Mouse (Mus musculus) neural tube, embryonic 12.5 days (tissue): Measurements from ENCODE around the gene Akr1c18. TPM values are rescaled to one million over a fixed set of nuclear protein-coding genes. Genes with fewer than 3 reads are reported as not detected.
"Not testable (repeated sequence)": the region's sequence is repeated elsewhere in the genome, so short reads cannot be mapped to it uniquely, and the experiment has no call there.

Experiments used
- ATAC-seq: fragments of 200-750 bp; cut with Nextera tagmentation; 2 replicates; pipeline ENCODE4 v1.8.0; 2017; ENCODE audit warnings: low read depth, mild to moderate bottlenecking, moderate TSS enrichment, moderate library complexity; ENCODE audit not compliant: low FRiP score
- H3K27ac ChIP-seq: fragments of 300-500 bp; sonication (generic); 2 replicates; pipeline ENCODE4 v1.5.1; 2016
- H3K27me3 ChIP-seq: fragments of 300-500 bp; sonication (generic); replicated peaks from 2 replicates; pipeline ENCODE4 v1.6.1; 2016; ENCODE audit warnings: mild to moderate bottlenecking
- H3K36me3 ChIP-seq: fragments of 300-500 bp; sonication (generic); 2 replicates; pipeline ENCODE4 v1.6.1; 2016; ENCODE audit warnings: mild to moderate bottlenecking
- H3K4me1 ChIP-seq: fragments of 300-500 bp; sonication (generic); 2 replicates; pipeline ENCODE4 v1.6.1; 2016
- H3K4me2 ChIP-seq: fragments of 300-500 bp; sonication (generic); replicated peaks from 2 replicates; pipeline ENCODE4 v1.6.1; 2016; ENCODE audit warnings: mild to moderate bottlenecking
- H3K4me3 ChIP-seq: fragments of 300-500 bp; sonication (generic); 2 replicates; pipeline ENCODE4 v1.5.1; 2016
- H3K9ac ChIP-seq: fragments of 300-500 bp; sonication (generic); 2 replicates; pipeline ENCODE4 v1.6.1; 2016; ENCODE audit warnings: mild to moderate bottlenecking
- H3K9me3 ChIP-seq: fragments of 300-500 bp; sonication (generic); 2 replicates; pipeline ENCODE4 v1.6.1; 2016; ENCODE audit warnings: mild to moderate bottlenecking
- WGBS: fragments of 180-500 bp; shearing (Covaris S2); methylation state at CpG from one replicate; pipeline ENCODE4 v1.1.7; 2016; 5-methylcytosine and 5-hydroxymethylcytosine counted together
- polyA plus RNA-seq: library from polyadenylated mRNA; unstranded; fragments of >200 nt; fragmentation: Nextera tagmentation; extraction: Ambion mirVana; gene quantifications from 2 replicates; pipeline ENCODE4 v1.2.1, GENCODE M21; 2016

Akr1c18 gene
- not detected in 2 replicates for polyA plus RNA-seq

DNA sequence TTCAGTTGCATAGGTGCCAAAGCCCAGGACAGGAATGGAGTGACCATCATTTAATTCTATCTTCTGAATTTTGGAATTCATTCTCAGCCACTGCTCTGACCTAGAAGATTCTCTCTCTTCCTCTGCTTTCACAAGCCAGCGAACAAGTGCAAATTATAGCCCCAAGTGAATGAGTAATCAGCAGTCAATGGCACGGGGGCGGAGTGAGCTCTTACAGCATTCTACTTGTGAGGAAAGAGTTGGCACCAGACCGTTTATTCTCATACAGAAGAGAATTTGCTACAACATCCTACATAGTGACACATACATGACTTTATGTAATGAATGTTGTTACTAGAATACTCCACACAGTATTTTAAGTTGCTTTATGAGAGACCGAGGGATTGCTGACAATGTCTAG is at the start of gene Akr1c18:
Gene Akr1c18, minus strand, starts transcription at position 137 of the 400 bp plus-strand sequence.
- Histone ChIP-seq H3K4me3 (no peak within 1 kb of the TSS), H3K36me3 (no peaks in the 10 kb centered on the region), H3K9ac (no peak within 1 kb of the TSS), H3K27ac (no peak within 1 kb of the TSS), H3K9me3 (no peaks in the 10 kb centered on the region), H3K4me1 (no peaks in the 10 kb centered on the region), H3K27me3 (no peaks in the 10 kb centered on the region), H3K4me2 (no peak within 1 kb of the TSS)
- ATAC-seq = no peak
- WGBS = 56% methylated on average over 5 of the region's 5 CpGs

DNA sequence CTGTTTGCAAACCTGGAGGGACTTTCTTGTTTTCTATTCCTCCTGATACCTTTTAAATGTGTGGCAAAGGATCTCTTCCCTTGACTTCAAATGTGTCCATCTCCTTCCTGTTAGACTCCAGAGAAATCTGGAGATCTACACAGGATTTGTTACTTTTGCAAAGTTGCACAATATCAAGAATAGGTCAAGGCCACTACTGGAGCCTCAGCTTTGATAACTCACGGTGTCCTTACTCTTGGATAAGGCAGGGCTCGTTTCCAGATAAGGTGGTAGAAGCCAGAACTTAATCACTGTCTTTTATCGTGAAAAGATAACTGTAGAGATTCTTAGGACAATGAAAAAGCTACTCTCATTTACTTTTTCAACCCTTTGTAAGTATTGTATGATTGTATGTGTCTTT is 42.1 kb upstream of the Akr1c18 start:
- Histone ChIP-seq H3K9ac (no peak overlapping the region), H3K4me2 (no peak overlapping the region), H3K27me3 (no peaks in the 10 kb centered on the region), H3K27ac (no peak overlapping the region), H3K4me1 (no peaks in the 10 kb centered on the region), H3K4me3 (no peak overlapping the region), H3K9me3 (no peaks in the 10 kb centered on the region), H3K36me3 (no peaks in the 10 kb centered on the region)
- 87% methylated on average over 3 of the region's 3 CpGs for WGBS
- no peak for ATAC-seq

DNA sequence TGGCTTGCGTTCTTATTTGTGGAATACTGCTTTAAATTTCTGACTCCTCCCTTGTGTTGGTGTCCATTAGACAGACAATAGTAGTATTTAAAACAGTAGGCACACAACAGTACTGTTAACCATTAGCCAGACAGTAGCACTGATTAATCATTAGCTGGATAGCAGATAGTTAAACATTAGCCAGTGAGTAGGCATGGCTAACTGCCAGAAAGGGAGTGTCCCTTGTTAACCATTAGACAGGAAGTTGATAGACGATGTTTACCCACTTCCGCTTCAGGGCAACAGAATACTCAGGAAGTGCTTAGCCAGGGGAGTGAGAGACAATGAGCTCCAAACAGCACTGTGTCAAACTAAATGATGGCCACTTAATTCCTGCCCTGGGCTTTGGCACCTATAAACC is 40.5 kb upstream of the Akr1c18 start, which contains the start of gene Akr1c13:
Gene Akr1c13, plus strand, starts transcription at position 247 of the 400 bp plus-strand sequence.
- WGBS = 61% methylated on average over 3 of the region's 3 CpGs

GRCm38 (mm10) chr13:4188174-4188573 is 37.7 kb upstream of the Akr1c18 start:
- WGBS = 84% methylated on average over 2 of the region's 2 CpGs
- H3K4me2 ChIP-seq = no peak overlapping the region
- H3K4me1 ChIP-seq = no peaks in the 10 kb centered on the region
- H3K36me3 ChIP-seq = no peaks in the 10 kb centered on the region
- H3K27ac ChIP-seq = no peak overlapping the region
- H3K9ac ChIP-seq = no peak overlapping the region
- no peak overlapping the region for H3K4me3 ChIP-seq
- no peak for ATAC-seq
- no peaks in the 10 kb centered on the region for H3K27me3 ChIP-seq
- H3K9me3 ChIP-seq = no peaks in the 10 kb centered on the region

More for the DNA sequence above, 40.5 kb upstream of the Akr1c18 start, which contains the start of gene Akr1c13:
- Histone ChIP-seq H3K27me3 (no peaks in the 10 kb centered on the region), H3K9ac (no peak within 1 kb of the TSS), H3K27ac (no peak within 1 kb of the TSS), H3K4me1 (no peaks in the 10 kb centered on the region), H3K4me3 (no peak within 1 kb of the TSS), H3K9me3 (no peaks in the 10 kb centered on the region), H3K36me3 (no peaks in the 10 kb centered on the region), H3K4me2 (no peak within 1 kb of the TSS)
- ATAC-seq = no peak

- not testable (repeated sequence) for H3K4me3 ChIP-seq, H3K4me1 ChIP-seq, ATAC-seq, H3K36me3 ChIP-seq, H3K27me3 ChIP-seq, H3K9ac ChIP-seq, H3K27ac ChIP-seq, H3K9me3 ChIP-seq, H3K4me2 ChIP-seq
- 83% methylated on average over 7 of the region's 7 CpGs for WGBS
Measured at GRCm38 (mm10) chr13:4186641-4187411, 36.4 kb upstream of the Akr1c18 start.

- Histone ChIP-seq H3K9ac (no peak overlapping the region), H3K4me3 (no peak overlapping the region), H3K9me3 (no peaks in the 10 kb centered on the region), H3K27me3 (no peaks in the 10 kb centered on the region), H3K36me3 (no peaks in the 10 kb centered on the region), H3K4me1 (no peaks in the 10 kb centered on the region), H3K4me2 (no peak overlapping the region), H3K27ac (no peak overlapping the region)
- 67% methylated on average over 9 of the region's 9 CpGs for WGBS
- no peak for ATAC-seq
Measured at GRCm38 (mm10) chr13:4183116-4183515, 32.7 kb upstream of the Akr1c18 start.

DNA sequence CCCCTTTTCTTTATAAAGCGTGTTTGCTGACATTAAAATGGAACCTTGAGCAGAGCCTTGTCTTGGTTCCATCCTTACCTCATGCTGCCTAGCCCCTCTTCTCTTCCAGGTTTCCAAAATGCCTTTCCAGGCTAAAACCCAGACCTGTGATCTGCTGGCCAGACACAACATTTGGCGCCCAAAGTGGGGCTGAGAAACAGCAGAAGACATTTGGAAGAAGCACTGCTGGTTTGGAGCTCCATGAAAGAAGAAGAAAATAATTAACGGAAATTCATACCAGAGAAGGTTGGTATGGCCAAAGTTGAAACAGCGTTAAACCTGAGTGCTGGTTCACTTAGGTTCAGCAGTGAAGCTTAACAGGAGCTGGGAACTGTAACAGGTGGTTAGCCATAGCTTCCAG is 30.9 kb upstream of the Akr1c18 start:
- not testable (repeated sequence) for ATAC-seq, H3K9ac ChIP-seq, H3K4me3 ChIP-seq, H3K4me1 ChIP-seq, H3K9me3 ChIP-seq, H3K27me3 ChIP-seq, H3K27ac ChIP-seq, H3K4me2 ChIP-seq, H3K36me3 ChIP-seq
- WGBS = 91% methylated on average over 4 of the region's 4 CpGs

DNA sequence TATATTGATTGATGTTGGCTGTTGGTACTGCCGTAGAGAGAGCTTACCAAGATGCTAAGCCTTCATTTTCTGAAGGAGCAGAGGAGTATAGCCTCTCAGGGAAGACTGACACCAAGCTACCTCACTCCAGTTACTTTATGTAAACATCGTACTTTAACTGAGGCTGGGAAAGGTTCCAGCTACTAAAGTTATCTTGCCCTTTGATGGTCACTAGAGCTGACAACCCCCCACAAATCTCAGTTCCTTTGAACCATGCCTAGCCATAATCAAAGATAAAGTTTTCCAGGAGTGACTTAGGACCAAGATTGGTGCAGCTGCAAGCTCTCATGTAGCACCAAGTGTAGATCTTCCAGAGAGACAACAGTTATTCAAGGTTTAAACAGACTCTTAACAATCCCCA is 22.5 kb upstream of the Akr1c18 start:
- Histone ChIP-seq H3K4me2 (no peak overlapping the region), H3K4me1 (no peaks in the 10 kb centered on the region), H3K9ac (no peak overlapping the region), H3K36me3 (no peaks in the 10 kb centered on the region), H3K27me3 (no peaks in the 10 kb centered on the region), H3K27ac (no peak overlapping the region), H3K9me3 (no peaks in the 10 kb centered on the region), H3K4me3 (no peak overlapping the region)
- 80% methylated on average over 2 of the region's 2 CpGs for WGBS
- no peak for ATAC-seq

DNA sequence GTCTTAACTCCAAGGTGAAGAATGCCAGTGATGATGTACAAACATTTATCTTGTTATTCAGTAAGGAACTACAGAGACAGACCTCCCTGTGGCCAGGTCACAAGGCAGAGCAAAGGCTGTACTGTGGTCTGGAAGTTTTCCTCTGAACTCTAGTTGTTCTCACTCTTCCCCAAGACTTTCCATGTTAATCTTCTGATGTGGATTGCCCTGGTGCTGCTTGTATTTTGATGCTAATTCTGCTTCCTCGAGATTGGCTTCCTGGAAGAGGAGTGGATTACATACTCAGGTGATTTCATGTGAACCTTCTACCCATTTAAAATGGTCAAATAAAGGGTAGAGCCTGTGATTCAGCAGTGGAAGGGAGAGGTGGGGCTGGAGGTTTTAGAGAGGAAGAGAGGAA is 17.6 kb upstream of the Akr1c18 start:
- H3K36me3 ChIP-seq = no peaks in the 10 kb centered on the region
- H3K9ac ChIP-seq = no peak overlapping the region
- H3K9me3 ChIP-seq = no peaks in the 10 kb centered on the region
- no peak overlapping the region for H3K4me2 ChIP-seq
- no peak overlapping the region for H3K27ac ChIP-seq
- no peak overlapping the region for H3K4me3 ChIP-seq
- H3K27me3 ChIP-seq = no peaks in the 10 kb centered on the region
- 47% methylated on average over 1 of the region's 1 CpGs for WGBS
- H3K4me1 ChIP-seq = no peaks in the 10 kb centered on the region
- ATAC-seq = no peak

- 57% methylated on average over 2 of the region's 2 CpGs for WGBS
- H3K4me1 ChIP-seq = no peaks in the 10 kb centered on the region
- no peak overlapping the region for H3K27ac ChIP-seq
- no peak overlapping the region for H3K4me3 ChIP-seq
- H3K4me2 ChIP-seq = no peak overlapping the region
- no peak for ATAC-seq
- H3K9me3 ChIP-seq = no peaks in the 10 kb centered on the region
- H3K27me3 ChIP-seq = no peaks in the 10 kb centered on the region
- H3K9ac ChIP-seq = no peak overlapping the region
- no peaks in the 10 kb centered on the region for H3K36me3 ChIP-seq
Measured at GRCm38 (mm10) chr13:4155286-4155685, 4.8 kb upstream of the Akr1c18 start.

GRCm38 (mm10) chr13:4153593-4153992 is 3.1 kb upstream of the Akr1c18 start:
- Histone ChIP-seq H3K36me3 (no peaks in the 10 kb centered on the region), H3K27ac (no peak overlapping the region), H3K4me2 (no peak overlapping the region), H3K4me3 (no peak overlapping the region), H3K9ac (no peak overlapping the region), H3K9me3 (no peaks in the 10 kb centered on the region), H3K27me3 (no peaks in the 10 kb centered on the region), H3K4me1 (no peaks in the 10 kb centered on the region)
- no peak for ATAC-seq
- WGBS = 69% methylated on average over 3 of the region's 3 CpGs

- Histone ChIP-seq H3K4me1 (no peaks in the 10 kb centered on the region), H3K27ac (no peak overlapping the region), H3K9me3 (no peaks in the 10 kb centered on the region), H3K4me2 (no peak overlapping the region), H3K9ac (no peak overlapping the region), H3K36me3 (no peaks in the 10 kb centered on the region), H3K27me3 (no peaks in the 10 kb centered on the region), H3K4me3 (no peak overlapping the region)
- WGBS = 74% methylated on average over 2 of the region's 2 CpGs
- ATAC-seq = no peak
Measured at GRCm38 (mm10) chr13:4152908-4153307, 2.5 kb upstream of the Akr1c18 start.

GRCm38 (mm10) chr13:4144261-4144660 is 6.2 kb downstream of the Akr1c18 start:
- no peak overlapping the region for H3K9ac ChIP-seq
- H3K4me1 ChIP-seq = no peaks in the 10 kb centered on the region
- no peak overlapping the region for H3K4me3 ChIP-seq
- H3K36me3 ChIP-seq = no peaks in the 10 kb centered on the region
- no peak for ATAC-seq
- WGBS = 72% methylated on average over 1 of the region's 1 CpGs
- H3K27me3 ChIP-seq = no peaks in the 10 kb centered on the region
- H3K27ac ChIP-seq = no peak overlapping the region
- no peak overlapping the region for H3K4me2 ChIP-seq
- no peaks in the 10 kb centered on the region for H3K9me3 ChIP-seq
